28 mouse cellular contexts compared by ENCODE assay signal in the genomic region with DNA sequence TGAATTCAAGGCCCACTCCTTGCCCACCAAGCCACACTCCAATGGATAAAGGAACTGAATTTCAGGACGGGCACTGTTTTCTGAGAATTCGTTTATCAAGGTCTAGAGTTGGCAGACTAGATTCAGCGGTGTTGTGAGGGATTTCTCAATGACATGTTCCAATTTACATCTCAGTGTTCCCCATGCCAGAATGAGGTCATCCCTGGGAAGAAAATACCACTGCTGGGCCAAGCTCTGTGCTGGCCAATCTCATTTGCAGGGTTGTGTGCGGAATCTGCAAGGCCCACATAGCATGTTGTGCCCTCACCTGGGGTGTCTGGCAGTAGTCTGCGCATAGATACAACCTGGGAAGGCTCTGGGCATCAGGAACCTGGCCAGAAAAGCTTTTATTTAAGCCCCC. TPM values are rescaled to one million over a fixed set of nuclear protein-coding genes. Genes with fewer than 3 reads are reported as not detected.
DNase-seq lines count a peak whose midpoint lies in the region; ATAC-seq lines count a peak whose summit lies in the region.
"Had no signal": no experiment of that assay in that cellular context is flagged by ENCODE, and none has a peak within 500 bp of the region (broad histone marks: within the 10 kb centered on the region; RNA-seq: fewer than 3 reads in every experiment).

No protein-coding gene starts in this region.

- ATAC-seq in activated CD4-positive, CD25-positive, alpha-beta regulatory T cell, adult 4 months = no peak
- no peak for ATAC-seq in hindbrain, embryonic 11.5 days (ENCODE audit: low FRiP score)
- ATAC-seq: CD4-positive, CD25-positive, alpha-beta regulatory T cell, adult 4 months; Patski had no signal

- H3K4me2 ChIP-seq in hindbrain, embryonic 11.5 days (replicated peaks; ENCODE audit: low read depth, low read length) = no peak overlapping the region
- H3K4me2 ChIP-seq: embryonic facial prominence, embryonic 15.5 days; hindbrain, embryonic 13.5 days; liver, embryonic 11.5 days; midbrain, embryonic 11.5 days had no signal

- H3K4me3 ChIP-seq in hindbrain, embryonic 11.5 days (ENCODE audit: low read depth, low read length) = no peak overlapping the region
- H3K4me3 ChIP-seq: embryonic facial prominence, embryonic 15.5 days; hindbrain, embryonic 13.5 days had no signal

- no peak overlapping the region for H3K9ac ChIP-seq in hindbrain, embryonic 11.5 days (ENCODE audit: low read depth, low read length)
- H3K9ac ChIP-seq: embryonic facial prominence, embryonic 15.5 days; hindbrain, embryonic 13.5 days had no signal

- peak; percentile 45 for DNase-seq in adrenal gland, adult 2 months
- DNase-seq in adrenal gland, postnatal 14 days = no peak
- peak; percentile 28 to 32 for DNase-seq in heart, adult 18-20 months
- no peak for DNase-seq in heart, postnatal 4 days
- peak; percentile 69 for DNase-seq in cerebellum, adult 11-12 months
- DNase-seq in cerebellum, postnatal 14 days = peak; percentile 82 to 90
- DNase-seq in hindbrain, embryonic 11.5 days (ENCODE audit: low spot score) = no peak
- DNase-seq: embryo, embryonic 11 days; gastrocnemius, postnatal 14 days; kidney, adult 9 months; kidney, postnatal 36 days; lung, adult 2 months; right cerebral cortex, postnatal 4 days had no signal

- H3K36me3 ChIP-seq in hindbrain, embryonic 11.5 days (ENCODE audit: control insufficient read depth, insufficient read depth, low read length) = no peaks in the 10 kb centered on the region
- H3K36me3 ChIP-seq: embryonic facial prominence, embryonic 15.5 days; hindbrain, embryonic 13.5 days had no signal

- H3K27me3 ChIP-seq in hindbrain, embryonic 11.5 days (ENCODE audit: control insufficient read depth, insufficient read depth, low read length) = no peaks in the 10 kb centered on the region
- H3K27me3 ChIP-seq: embryonic facial prominence, embryonic 15.5 days; hindbrain, embryonic 13.5 days; Patski had no signal

- H3K9me3 ChIP-seq in hindbrain, embryonic 11.5 days (ENCODE audit: control insufficient read depth, low read length) = no peaks in the 10 kb centered on the region
- H3K9me3 ChIP-seq: embryonic facial prominence, embryonic 15.5 days; hindbrain, embryonic 13.5 days had no signal

- no peak overlapping the region for H3K27ac ChIP-seq in hindbrain, embryonic 11.5 days (ENCODE audit: low read depth, low read length)
- H3K27ac ChIP-seq: embryonic facial prominence, embryonic 15.5 days; hindbrain, embryonic 13.5 days; macrophage; stomach, postnatal 0 days had no signal

- no peaks in the 10 kb centered on the region for H3K4me1 ChIP-seq in hindbrain, embryonic 11.5 days (replicated peaks; ENCODE audit: control insufficient read depth, insufficient read depth, low read length)
- H3K4me1 ChIP-seq: embryonic facial prominence, embryonic 15.5 days; hindbrain, embryonic 13.5 days had no signal

- 96% methylated on average over 5 of the region's 5 CpGs for WGBS in hindbrain, embryonic 11.5 days

RNA-seq across cellular contexts. Expression of a gene that starts 8.2 kb away (rescaled TPM):
- total RNA-seq in adrenal gland, adult 2 months (2021) = not detected
- polyA plus RNA-seq in adrenal gland, adult 2 months (2012; rRNA removed) = not detected in 2 replicates
- not detected in 2 replicates for total RNA-seq in adrenal gland, postnatal 14 days (2021)
- total RNA-seq in heart, adult 18-20 months (2021) = not detected
- under 1 TPM; 0.14 TPM for total RNA-seq in heart, postnatal 4 days (2021)
- polyA plus RNA-seq in activated CD4-positive, CD25-positive, alpha-beta regulatory T cell, adult 4 months (2017; shearing (Covaris generic)) = not detected
- polyA plus RNA-seq in hindbrain, embryonic 11.5 days (2014; fragmentation: Nextera tagmentation; extraction: Ambion mirVana) = not detected in 2 replicates
- total RNA-seq: ES-E14; gastrocnemius, postnatal 14 days; left cerebral cortex, adult 18-20 months had no signal
- polyA plus RNA-seq: CD4-positive, CD25-positive, alpha-beta regulatory T cell, adult 4 months; heart, postnatal 0 days; hindbrain, embryonic 13.5 days; intestine, embryonic 14.5 days; limb, embryonic 11.5 days; liver, embryonic 11.5 days; lung, adult 2 months; macrophage; midbrain, embryonic 11.5 days; stomach, postnatal 0 days; thymus, postnatal 0 days had no signal

RNA-seq across cellular contexts. Expression of a gene that starts 26.1 kb away (rescaled TPM):
- total RNA-seq in adrenal gland, adult 2 months (2021) = under 1 TPM; 0.55 to 0.93 TPM
- polyA plus RNA-seq in adrenal gland, adult 2 months (2012; rRNA removed) = not detected in 2 replicates
- total RNA-seq in adrenal gland, postnatal 14 days (2021) = 0.82 and 0.83 TPM in 2 replicates
- 1 to 10 TPM; 2.3 TPM for total RNA-seq in heart, adult 18-20 months (2021)
- total RNA-seq in heart, postnatal 4 days (2021) = 1 to 10 TPM; 1.3 to 1.8 TPM
- under 1 TPM in 1 of 2 experiments, not detected in 1; 0.21 TPM for polyA plus RNA-seq in activated CD4-positive, CD25-positive, alpha-beta regulatory T cell, adult 4 months (2017; shearing (Covaris generic))
- 0.56 and 0.60 TPM in 2 replicates for polyA plus RNA-seq in hindbrain, embryonic 11.5 days (2014; fragmentation: Nextera tagmentation; extraction: Ambion mirVana)
- polyA plus RNA-seq: macrophage, Patski had no signal

RNA-seq across cellular contexts. Expression of a gene that starts 43.9 kb away (rescaled TPM):
- not detected for total RNA-seq in adrenal gland, adult 2 months (2021)
- not detected in 2 replicates for polyA plus RNA-seq in adrenal gland, adult 2 months (2012; rRNA removed)
- total RNA-seq in adrenal gland, postnatal 14 days (2021) = 1.3 TPM in 1 of 2 replicates, not detected in the other
- not detected for total RNA-seq in heart, adult 18-20 months (2021)
- total RNA-seq in heart, postnatal 4 days (2021) = not detected
- not detected for polyA plus RNA-seq in activated CD4-positive, CD25-positive, alpha-beta regulatory T cell, adult 4 months (2017; shearing (Covaris generic))
- polyA plus RNA-seq in hindbrain, embryonic 11.5 days (2014; fragmentation: Nextera tagmentation; extraction: Ambion mirVana) = not detected in 2 replicates
- total RNA-seq: ES-E14; gastrocnemius, postnatal 14 days; left cerebral cortex, adult 18-20 months had no signal
- polyA plus RNA-seq: CD4-positive, CD25-positive, alpha-beta regulatory T cell, adult 4 months; heart, postnatal 0 days; hindbrain, embryonic 13.5 days; intestine, embryonic 14.5 days; limb, embryonic 11.5 days; macrophage; midbrain, embryonic 11.5 days; stomach, postnatal 0 days had no signal

Comparison
In these comparisons a context has a peak if more than half of its experiments do, and no peak if none do; other contexts are left out.
1. DNase-seq: peak in adrenal gland, adult 2 months (single experiment), heart, adult 18-20 months (2 of 2), cerebellum, adult 11-12 months (single experiment) and cerebellum, postnatal 14 days (2 of 2); none in adrenal gland, postnatal 14 days (single experiment), heart, postnatal 4 days (single experiment) and hindbrain, embryonic 11.5 days (single experiment).